Mouse (Mus musculus) hindbrain, embryonic 11.5 days (tissue): ENCODE data around the gene Ddx55. TPM values are rescaled to one million over a fixed set of nuclear protein-coding genes. Genes with fewer than 3 reads are reported as not detected.

Experiments used
- ATAC-seq: fragments of 200-750 bp; cut with Nextera tagmentation; 2 replicates; pipeline ENCODE4 v1.8.0; 2017; ENCODE audit warnings: mild to moderate bottlenecking, moderate TSS enrichment, moderate library complexity; ENCODE audit not compliant: low FRiP score
- DNase-seq: peaks from one replicate; pipeline ENCODE4 v3.0.0-alpha.2; 2015; ENCODE audit warnings: low spot score
- H3K27ac ChIP-seq: fragments of 300-500 bp; sonication (generic); 2 replicates; pipeline ENCODE4 v1.5.1; 2014; ENCODE audit warnings: mild to moderate bottlenecking, low read depth, low read length
- H3K27me3 ChIP-seq: fragments of 300-500 bp; sonication (generic); 2 replicates; pipeline ENCODE4 v1.6.1; 2014; ENCODE audit warnings: mild to moderate bottlenecking, low read length, moderate library complexity, mixed read lengths; ENCODE audit not compliant: control insufficient read depth, insufficient read depth
- H3K36me3 ChIP-seq: fragments of 300-500 bp; sonication (generic); 2 replicates; pipeline ENCODE4 v1.6.1; 2014; ENCODE audit warnings: mild to moderate bottlenecking, low read length, moderate library complexity, mixed read lengths; ENCODE audit not compliant: control insufficient read depth, insufficient read depth
- H3K4me1 ChIP-seq: fragments of 300-500 bp; sonication (generic); replicated peaks from 2 replicates; pipeline ENCODE4 v1.6.1; 2014; ENCODE audit warnings: low read length, mixed read lengths; ENCODE audit not compliant: control insufficient read depth, insufficient read depth
- H3K4me2 ChIP-seq: fragments of 300-500 bp; sonication (generic); replicated peaks from 2 replicates; pipeline ENCODE4 v1.6.1; 2014; ENCODE audit warnings: mild to moderate bottlenecking, low read depth, low read length
- H3K4me3 ChIP-seq: fragments of 300-500 bp; sonication (generic); 2 replicates; pipeline ENCODE4 v1.5.1; 2014; ENCODE audit warnings: low read depth, low read length
- H3K9ac ChIP-seq: fragments of 300-500 bp; sonication (generic); 2 replicates; pipeline ENCODE4 v1.6.1; 2014; ENCODE audit warnings: low read depth, low read length
- H3K9me3 ChIP-seq: fragments of 300-500 bp; sonication (generic); 2 replicates; pipeline ENCODE4 v1.6.1; 2016; ENCODE audit warnings: low read length; ENCODE audit not compliant: control insufficient read depth
- WGBS: fragments of 180-500 bp; shearing (Covaris S2); extraction: QIAGEN DNeasy Blood & Tissue Kit; methylation state at CpG from one replicate; pipeline ENCODE4 v1.1.7; 2014; 5-methylcytosine and 5-hydroxymethylcytosine counted together
- polyA plus RNA-seq: library from polyadenylated mRNA; unstranded; fragments of >200 nt; fragmentation: Nextera tagmentation; extraction: Ambion mirVana; gene quantifications from 2 replicates; pipeline ENCODE4 v1.2.1, GENCODE M21; 2014

The Ddx55 gene
- polyA plus RNA-seq, 1 experiment from 2014 or later, result 17.6 TPM

- 0 out of 2 replicates have a peak, but pooled peaks cover 2% of the 10 kb centered on the region for H3K36me3 ChIP-seq
- H3K9ac ChIP-seq, result no peak overlapping the region
- no peaks in the 10 kb centered on the region for H3K4me1 ChIP-seq
- no peak overlapping the region for H3K4me3 ChIP-seq
- H3K9me3 ChIP-seq, result no peaks in the 10 kb centered on the region
- ATAC-seq, result no peak
- no peak overlapping the region for H3K4me2 ChIP-seq
- 51% methylated on average over 10 of the region's 10 CpGs for WGBS
- no peaks in the 10 kb centered on the region for H3K27me3 ChIP-seq
- H3K27ac ChIP-seq, result no peak overlapping the region
- no peak for DNase-seq
Observed at GRCm38 (mm10) chr5:124518648-124519047, 34.0 kb upstream of the Ddx55 start.

DNA sequence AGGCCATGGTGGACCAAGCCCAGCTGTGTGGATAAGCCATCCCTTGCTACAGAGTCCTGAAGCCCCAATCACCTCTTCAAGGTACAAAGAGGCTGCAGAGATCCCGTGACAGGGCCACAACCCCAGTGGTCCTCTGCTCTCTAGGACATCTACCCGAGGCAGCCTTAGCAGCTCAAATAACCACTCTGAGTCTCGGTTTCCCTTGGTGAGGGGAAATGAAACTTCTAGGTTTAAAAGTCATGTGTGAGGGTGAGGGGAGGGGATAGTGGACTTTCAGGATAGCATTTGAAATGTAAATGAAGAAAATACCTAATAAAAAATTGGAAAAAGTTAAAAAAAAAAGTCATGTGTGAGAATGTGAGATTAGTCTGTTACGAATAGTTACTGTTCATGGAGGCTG, 31.1 kb upstream of the Ddx55 start:
- DNase-seq (no peak), ATAC-seq (no peak)
- Histone ChIP-seq H3K36me3 (no peaks in the 10 kb centered on the region), H3K27ac (no peak overlapping the region), H3K27me3 (no peaks in the 10 kb centered on the region), H3K4me2 (no peak overlapping the region), H3K4me1 (no peaks in the 10 kb centered on the region), H3K9ac (no peak overlapping the region), H3K4me3 (no peak overlapping the region), H3K9me3 (no peaks in the 10 kb centered on the region)
- WGBS, result 87% methylated on average over 4 of the region's 4 CpGs

GRCm38 (mm10) chr5:124523032-124523431, 29.6 kb upstream of the Ddx55 start:
- Histone ChIP-seq H3K36me3 (no peaks in the 10 kb centered on the region), H3K4me2 (no peak overlapping the region), H3K9ac (no peak overlapping the region), H3K4me3 (no peak overlapping the region), H3K9me3 (no peaks in the 10 kb centered on the region), H3K27me3 (no peaks in the 10 kb centered on the region), H3K4me1 (no peaks in the 10 kb centered on the region), H3K27ac (no peak overlapping the region)
- ATAC-seq (no peak), DNase-seq (no peak)
- WGBS, result 98% methylated on average over 8 of the region's 8 CpGs

DNA sequence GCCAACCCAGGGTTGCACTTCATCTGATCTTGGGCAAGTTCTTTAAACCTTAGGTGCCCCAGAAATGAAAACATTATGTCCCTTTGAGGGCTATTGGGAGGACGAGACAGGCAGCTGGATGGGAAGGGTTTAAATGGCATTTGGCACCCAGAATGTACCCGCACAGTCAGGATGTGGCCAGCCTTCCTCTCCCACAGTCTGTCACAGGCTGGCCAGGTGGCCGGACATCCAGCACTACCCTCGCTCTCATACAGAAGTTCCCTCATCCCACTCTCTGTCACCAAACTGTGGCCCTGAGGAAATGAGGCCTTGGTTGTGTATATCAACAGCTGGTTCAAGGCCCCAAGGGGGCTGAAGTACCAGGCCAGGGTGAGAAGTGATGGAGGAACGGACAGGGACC, 27.7 kb upstream of the Ddx55 start:
- Histone ChIP-seq H3K27ac (no peak overlapping the region), H3K36me3 (no peaks in the 10 kb centered on the region), H3K4me3 (no peak overlapping the region), H3K4me1 (peaks cover 4% of the 10 kb centered on the region; the same call in 1 of the 2 replicates), H3K9me3 (no peaks in the 10 kb centered on the region), H3K9ac (no peak overlapping the region), H3K27me3 (no peaks in the 10 kb centered on the region), H3K4me2 (no peak overlapping the region)
- ATAC-seq, result no peak
- DNase-seq, result no peak
- WGBS, result 94% methylated on average over 5 of the region's 5 CpGs

- H3K9ac ChIP-seq, result no peak overlapping the region
- no peaks in the 10 kb centered on the region for H3K9me3 ChIP-seq
- peaks cover 6% of the 10 kb centered on the region for H3K4me1 ChIP-seq
- DNase-seq (no peak), ATAC-seq (no peak)
- no peak overlapping the region for H3K27ac ChIP-seq
- no peaks in the 10 kb centered on the region for H3K36me3 ChIP-seq
- peak overlapping the region; percentile 4; the same call in 1 of the 2 replicates for H3K4me3 ChIP-seq
- H3K4me2 ChIP-seq, result peak overlapping the region; percentile 24
- 71% methylated on average over 4 of the region's 4 CpGs for WGBS
- H3K27me3 ChIP-seq, result no peaks in the 10 kb centered on the region
Observed at GRCm38 (mm10) chr5:124528351-124528750, 24.3 kb upstream of the Ddx55 start.

DNA sequence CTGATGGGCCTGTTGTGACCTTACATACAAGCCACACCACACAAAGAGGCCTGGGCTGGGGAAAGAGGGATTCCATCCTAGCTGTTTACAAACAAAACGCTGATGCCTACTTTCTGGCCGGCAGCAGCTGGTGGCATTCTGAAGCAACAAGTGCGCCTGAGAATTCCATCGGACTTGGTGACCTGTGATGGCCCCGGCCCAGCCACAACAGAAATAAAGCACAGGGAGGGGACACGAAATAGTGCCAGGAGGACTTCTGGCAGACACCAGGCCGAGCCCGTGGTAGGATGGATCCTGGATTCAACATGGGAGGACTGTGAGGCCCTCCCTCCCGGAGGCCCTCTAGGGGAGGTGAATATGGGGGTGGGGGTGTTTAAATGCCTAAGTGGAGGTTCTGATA, 23.9 kb upstream of the Ddx55 start:
- Histone ChIP-seq H3K9ac (peak overlapping the region; percentile 23; the same call in 1 of the 2 replicates), H3K4me1 (peaks cover 6% of the 10 kb centered on the region), H3K4me2 (peak overlapping the region; percentile 24), H3K27ac (no peak overlapping the region), H3K36me3 (no peaks in the 10 kb centered on the region), H3K4me3 (peak overlapping the region; percentile 4; the same call in 1 of the 2 replicates), H3K27me3 (no peaks in the 10 kb centered on the region), H3K9me3 (no peaks in the 10 kb centered on the region)
- ATAC-seq (no peak), DNase-seq (peak; percentile 12)
- 41% methylated on average over 9 of the region's 9 CpGs for WGBS

DNA sequence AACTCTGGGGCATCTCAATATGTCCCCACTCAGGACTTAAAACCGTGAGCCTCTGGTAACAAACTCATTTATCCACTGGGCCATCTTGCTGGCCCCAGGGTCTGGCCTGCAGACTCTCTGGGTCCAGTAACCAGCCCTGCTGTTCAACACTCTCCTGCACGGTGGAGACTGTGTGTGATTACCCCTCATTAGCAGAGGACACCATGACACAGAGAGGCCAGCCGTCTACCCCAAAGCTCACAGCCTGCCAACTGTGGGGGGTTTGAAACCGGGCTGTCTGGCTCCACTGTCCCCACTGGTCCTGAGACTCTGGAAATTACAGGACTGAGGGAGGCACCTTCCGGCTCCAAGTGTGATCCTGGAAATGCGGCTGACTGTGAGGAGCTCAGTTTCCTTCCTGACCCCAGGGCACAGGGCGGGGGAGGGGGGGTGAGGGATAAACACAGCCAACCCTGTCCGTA, 23.4 kb upstream of the Ddx55 start:
- H3K4me2 ChIP-seq, result peak overlapping the region; percentile 24
- H3K27me3 ChIP-seq, result no peaks in the 10 kb centered on the region
- 39% methylated on average over 8 of the region's 8 CpGs for WGBS
- peak overlapping the region; percentile 23 for H3K9ac ChIP-seq
- no peak overlapping the region for H3K27ac ChIP-seq
- H3K4me1 ChIP-seq, result peaks cover 6% of the 10 kb centered on the region
- ATAC-seq (no peak), DNase-seq (peak; percentile 14)
- H3K9me3 ChIP-seq, result no peaks in the 10 kb centered on the region
- no peak overlapping the region for H3K4me3 ChIP-seq
- H3K36me3 ChIP-seq, result no peaks in the 10 kb centered on the region

DNA sequence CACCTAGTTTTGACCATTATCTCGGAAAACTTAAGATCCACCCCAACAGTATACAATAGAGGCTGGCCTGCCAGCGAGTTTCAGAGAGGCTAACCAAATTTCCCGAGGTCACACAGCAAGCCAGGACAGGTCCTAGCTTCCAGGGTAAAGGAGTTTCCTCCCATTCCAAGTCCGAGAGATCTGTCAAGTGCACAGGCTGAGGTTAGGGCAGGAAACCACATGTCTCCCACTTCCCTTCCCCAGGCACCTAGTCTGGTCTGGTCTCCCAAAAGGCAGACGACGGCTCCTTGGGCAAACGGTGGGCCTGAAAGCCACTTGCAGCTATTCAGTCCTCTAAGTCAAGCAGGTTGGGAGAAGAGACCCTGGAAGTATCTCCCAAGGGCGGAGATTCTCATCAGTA, 23.0 kb upstream of the Ddx55 start:
- H3K9me3 ChIP-seq, result no peaks in the 10 kb centered on the region
- whole genome bisulfite sequencing, result 62% methylated on average over 8 of the region's 8 CpGs
- no peaks in the 10 kb centered on the region for H3K36me3 ChIP-seq
- peaks cover 6% of the 10 kb centered on the region for H3K4me1 ChIP-seq
- H3K4me2 ChIP-seq, result peak overlapping the region; percentile 24
- no peaks in the 10 kb centered on the region for H3K27me3 ChIP-seq
- no peak for ATAC-seq
- no peak overlapping the region for H3K9ac ChIP-seq
- no peak overlapping the region for H3K4me3 ChIP-seq
- no peak for DNase-seq
- H3K27ac ChIP-seq, result no peak overlapping the region

DNA sequence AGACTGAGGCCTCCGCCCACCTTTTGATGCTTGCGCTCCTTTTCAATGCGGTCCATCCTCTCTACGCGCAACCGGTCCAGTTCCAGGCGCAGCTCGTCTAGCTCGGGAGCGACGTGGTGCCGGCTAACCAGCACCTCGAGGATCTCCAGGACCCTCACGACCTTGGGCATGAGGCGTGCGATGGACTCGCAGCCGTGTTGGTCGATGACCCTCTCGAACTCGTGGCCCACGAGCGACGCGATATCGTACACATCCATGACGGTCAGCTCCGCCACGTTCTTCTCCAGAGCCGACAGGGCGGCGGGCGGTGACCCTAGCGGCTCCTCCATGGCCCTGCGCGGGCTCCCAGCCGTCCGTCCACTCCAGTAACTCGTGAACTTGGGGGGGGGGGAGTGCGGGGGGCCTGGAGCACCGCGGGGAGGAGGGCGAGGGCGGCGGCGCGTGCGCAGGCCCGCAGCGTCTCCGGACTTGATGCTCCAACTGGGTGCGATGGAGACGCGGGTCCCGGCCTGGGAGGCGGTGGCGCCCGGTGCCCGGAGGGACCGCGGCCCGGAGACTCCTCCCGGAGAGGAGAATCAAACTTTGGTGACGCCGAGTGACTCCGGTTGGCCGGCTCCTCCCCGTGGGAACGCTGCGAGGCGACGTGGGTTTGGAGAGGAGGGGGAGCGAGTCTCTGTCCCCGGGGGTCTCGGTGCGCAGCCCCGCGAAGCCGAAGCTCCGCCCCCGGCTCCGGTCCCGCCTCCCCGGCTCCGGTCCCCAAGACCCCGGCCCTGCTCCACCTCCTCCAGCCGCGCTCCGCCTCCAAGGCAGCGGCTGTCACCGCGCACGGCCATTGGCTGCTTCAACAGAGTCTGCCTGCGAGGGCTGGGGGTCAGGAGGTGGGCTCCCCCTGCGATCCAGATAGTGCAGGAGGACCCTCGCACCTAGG, 21.7 kb upstream of the Ddx55 start, which contains the start of gene Rilpl1:
Rilpl1 (minus strand) TSS at position 737 of the 928 bp plus-strand sequence.
- H3K9ac ChIP-seq, result peak within 1 kb of the TSS; percentile 69
- H3K9me3 ChIP-seq, result no peaks in the 10 kb centered on the region
- peaks cover 6% of the 10 kb centered on the region for H3K4me1 ChIP-seq
- DNase-seq (peak; percentile 92), ATAC-seq (peak; percentile 94)
- no peaks in the 10 kb centered on the region for H3K27me3 ChIP-seq
- H3K36me3 ChIP-seq, result no peaks in the 10 kb centered on the region
- H3K4me3 ChIP-seq, result peak within 1 kb of the TSS; percentile 77
- H3K27ac ChIP-seq, result peak within 1 kb of the TSS; percentile 77
- WGBS, result under 1% methylated on average over 92 of the region's 96 CpGs
- peak within 1 kb of the TSS; percentile 82 for H3K4me2 ChIP-seq
